Mouse (Mus musculus) C2C12 (cell line): ENCODE data around the gene Prom2.

Source experiments
- CTCF ChIP-seq: IDR thresholded peaks from one replicate; pipeline ENCODE4 v1.5.1; 2011; ENCODE audit not compliant: control insufficient read depth, insufficient read depth, insufficient read length
- USF1 ChIP-seq: IDR thresholded peaks from one replicate; pipeline ENCODE4 v1.6.1; 2011; ENCODE audit warnings: low read depth, mild to moderate bottlenecking, control low read depth, moderate library complexity

DNA sequence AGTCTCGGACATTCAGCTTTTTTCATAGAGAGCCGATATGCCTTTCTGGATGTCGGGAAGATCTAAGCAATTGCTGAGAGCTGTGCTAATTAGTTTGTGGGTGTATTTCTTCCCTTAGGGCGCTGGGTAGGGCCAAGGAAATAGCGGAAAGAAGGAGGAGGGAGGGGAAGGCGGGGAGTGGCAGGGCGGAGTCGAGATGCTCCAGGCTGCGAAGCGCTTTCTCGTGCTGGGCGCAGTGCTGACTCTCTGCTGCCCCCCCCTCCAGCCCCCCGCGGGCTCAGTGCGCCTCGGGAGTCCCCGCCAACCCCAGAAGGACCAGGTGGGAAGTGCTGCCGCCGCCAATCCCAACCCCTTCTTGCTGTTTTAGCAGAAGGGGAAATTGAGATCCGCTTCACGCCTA is 58.3 kb downstream of the Prom2 start:
- no peak for TF ChIP-seq CTCF
- no peak for TF ChIP-seq USF1
